Mouse (Mus musculus): ENCODE data around the gene Zdhhc3.

Gene Zdhhc3

GRCm38 (mm10) chr9:123020995-123021631 lies 91.9 kb downstream of the Zdhhc3 start, which contains the start of gene Tmem42:
TSS of gene Tmem42 (plus strand) at chr9:123021326.
- DNase-seq (ENCODE audit: low spot score in 2 of 2): peak; percentile 65 to 87
